Mouse (Mus musculus) kidney, postnatal 4 days (tissue): ENCODE measurements at regions not wholly inside any gene's neighbourhood (a gene's known extent, or its start where the extent isn't known, plus 50 kb on each side); places are given as distances from the start of the nearest gene placed in this dataset.
"Not testable (repeated sequence)": the region's sequence is repeated elsewhere in the genome, so short reads cannot be mapped to it uniquely, and the experiment has no call there.

Experiments used
- DNase-seq, 2 experiments: peaks; one replicate each; pipeline ENCODE4 v3.0.0; 2021; ENCODE audit warnings: mixed read lengths in 2 of 2

- peak; percentile 10 to 25 for DNase-seq
Measured at GRCm38 (mm10) chr7:122820587-122821535, 144.6 kb upstream of the Rbbp6 start.

GRCm38 (mm10) chr7:122823429-122823828, 142.1 kb upstream of the Rbbp6 start:
- DNase-seq: no peak

- DNase-seq: no peak
Measured at GRCm38 (mm10) chr7:122839091-122839490, 126.4 kb upstream of the Rbbp6 start.

GRCm38 (mm10) chr7:122844831-122845230, 120.7 kb upstream of the Rbbp6 start:
- no peak for DNase-seq

- no peak for DNase-seq
Measured at GRCm38 (mm10) chr7:122847376-122847775, 118.1 kb upstream of the Rbbp6 start.

GRCm38 (mm10) chr7:122873386-122873785, 92.1 kb upstream of the Rbbp6 start:
- peak in 1 of 2 experiments; percentile 8 for DNase-seq

GRCm38 (mm10) chr7:122876286-122876685, 89.2 kb upstream of the Rbbp6 start:
- DNase-seq: peak in 1 of 2 experiments; percentile 12

- not testable (repeated sequence) for DNase-seq
Measured at GRCm38 (mm10) chr7:122881890-122882500, 83.5 kb upstream of the Rbbp6 start.

GRCm38 (mm10) chr7:122886737-122887136, 78.7 kb upstream of the Rbbp6 start:
- no peak for DNase-seq

GRCm38 (mm10) chr7:122897148-122897547, 68.3 kb upstream of the Rbbp6 start:
- no peak for DNase-seq

- DNase-seq: no peak
Measured at GRCm38 (mm10) chr7:122906056-122906455, 59.4 kb upstream of the Rbbp6 start.

GRCm38 (mm10) chr7:122909296-122909695, 56.2 kb upstream of the Rbbp6 start:
- peak; percentile 24 to 28 for DNase-seq
